Mouse (Mus musculus) myocyte (in vitro differentiated cells): ENCODE data around the gene Ccdc92. TPM values are rescaled to one million over a fixed set of nuclear protein-coding genes. Genes with fewer than 3 reads are reported as not detected.

Source experiments
- H3K27me3 ChIP-seq: one replicate; pipeline ENCODE4 v1.6.1; 2011; ENCODE audit not compliant: control insufficient read depth, insufficient read depth, insufficient read length
- H3K36me3 ChIP-seq: one replicate; pipeline ENCODE4 v1.6.1; 2011; ENCODE audit not compliant: control insufficient read depth, insufficient read depth
- H3K4me2 ChIP-seq: one replicate; pipeline ENCODE4 v1.6.1; 2011; ENCODE audit warnings: low read depth, control low read depth
- H3K4me3 ChIP-seq: one replicate; pipeline ENCODE4 v1.5.1; 2011; ENCODE audit warnings: mild to moderate bottlenecking, control low read depth, moderate library complexity
- H3K79me2 ChIP-seq: one replicate; pipeline ENCODE4 v1.6.1; 2011; ENCODE audit not compliant: control insufficient read depth, insufficient read depth
- H3ac ChIP-seq: one replicate; pipeline ENCODE4 v1.6.1; 2011; ENCODE audit not compliant: control insufficient read depth, insufficient read length
- CEBPB ChIP-seq: IDR thresholded peaks from 2 replicates; pipeline ENCODE4 v1.6.1; 2011; ENCODE audit warnings: mild to moderate bottlenecking, moderate library complexity; ENCODE audit not compliant: poor library complexity, insufficient read depth, severe bottlenecking
- E2F4 ChIP-seq: IDR thresholded peaks from one replicate; pipeline ENCODE4 v1.6.1; 2011; ENCODE audit warnings: mild to moderate bottlenecking, control low read depth, moderate library complexity; ENCODE audit not compliant: insufficient read depth
- MAX ChIP-seq: IDR thresholded peaks from one replicate; pipeline ENCODE4 v1.6.1; 2011; ENCODE audit warnings: low read depth, mild to moderate bottlenecking, control low read depth
- MYOD1 ChIP-seq, 3 experiments: IDR thresholded peaks; one replicate each; pipeline ENCODE4 v1.6.1; 2011; ENCODE audit warnings: control low read depth in 2 of 3, low read depth in 2 of 3, mild to moderate bottlenecking in 2 of 3, moderate library complexity in 1 of 3; ENCODE audit not compliant: insufficient read length in 2 of 3, control insufficient read depth in 1 of 3
- MYOG ChIP-seq, 3 experiments: IDR thresholded peaks; one replicate each; pipeline ENCODE4 v1.6.1; 2011; ENCODE audit warnings: control low read depth in 2 of 3, low read depth in 2 of 3, mild to moderate bottlenecking in 2 of 3; ENCODE audit not compliant: insufficient read length in 2 of 3, control insufficient read depth in 1 of 3, insufficient read depth in 1 of 3
- POLR2A ChIP-seq: IDR thresholded peaks from one replicate; pipeline ENCODE4 v1.6.1; 2011; ENCODE audit warnings: low read depth, mild to moderate bottlenecking, control low read depth, moderate library complexity; ENCODE audit not compliant: insufficient read length
- POLR2AphosphoS2 ChIP-seq: IDR thresholded peaks from one replicate; pipeline ENCODE4 v1.6.1; 2011; ENCODE audit warnings: low read depth, control low read depth; ENCODE audit not compliant: insufficient read length
- REST ChIP-seq: IDR thresholded peaks from one replicate; pipeline ENCODE4 v1.6.1; 2011; ENCODE audit warnings: mild to moderate bottlenecking, control low read depth, moderate library complexity; ENCODE audit not compliant: insufficient read depth, insufficient read length
- SRF ChIP-seq: IDR thresholded peaks from one replicate; pipeline ENCODE4 v1.6.1; 2011; ENCODE audit warnings: low read depth; ENCODE audit not compliant: control insufficient read depth, insufficient read length
- TCF12 ChIP-seq: IDR thresholded peaks from one replicate; pipeline ENCODE4 v1.6.1; 2011; ENCODE audit warnings: mild to moderate bottlenecking, control low read depth; ENCODE audit not compliant: poor library complexity, insufficient read depth, severe bottlenecking
- TCF3 ChIP-seq: IDR thresholded peaks from one replicate; pipeline ENCODE4 v1.6.1; 2011; ENCODE audit warnings: low read depth, control low read depth; ENCODE audit not compliant: insufficient read length
- USF1 ChIP-seq: IDR thresholded peaks from one replicate; pipeline ENCODE4 v1.6.1; 2011; ENCODE audit warnings: low read depth, mild to moderate bottlenecking, control low read depth, moderate library complexity
- polyA plus RNA-seq: library from polyadenylated mRNA; unstranded; fragments of >200 nt; fragmentation: generic; extraction: Trizol; gene quantifications from one replicate; pipeline ENCODE4 v1.2.1, GENCODE M21; 2012; ENCODE audit warnings: missing spikeins

Ccdc92 gene
- polyA plus RNA-seq, 1 experiment, result 6.2 TPM

DNA sequence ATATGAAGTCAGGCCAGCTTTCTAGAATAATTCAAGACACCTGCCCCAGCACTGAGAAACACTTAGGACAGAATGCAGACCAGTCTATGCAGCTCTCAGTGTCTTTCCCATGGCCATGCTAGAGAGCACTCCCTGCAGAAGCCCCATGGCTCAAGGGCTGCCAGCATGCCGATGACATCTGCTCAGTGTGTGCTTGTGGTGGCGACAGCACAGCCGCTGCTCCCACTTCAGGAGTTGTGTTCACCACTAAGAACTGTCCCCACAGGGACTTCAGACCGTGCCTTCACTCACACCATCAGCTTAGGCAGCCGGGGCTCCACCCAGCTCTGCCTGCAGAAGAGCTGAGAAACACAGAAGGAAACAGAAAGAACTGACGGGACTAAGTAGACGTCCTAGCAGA lies 22.0 kb downstream of the Ccdc92 start:
- no peaks in the 10 kb centered on the region for H3K79me2 ChIP-seq
- H3ac ChIP-seq, result no peak overlapping the region
- no peak for TF ChIP-seq USF1
- TF ChIP-seq REST, result no peak
- TF ChIP-seq MAX, result no peak
- TF ChIP-seq POLR2A, result no peak
- TF ChIP-seq SRF, result no peak
- no peak for TF ChIP-seq MYOD1 (IDR thresholded peaks at IDR 0.05; ENCODE audit: control insufficient read depth in 1 of 3, insufficient read length in 2 of 3, low read depth in 2 of 3)
- no peak for TF ChIP-seq E2F4
- TF ChIP-seq MYOG (IDR thresholded peaks at IDR 0.05; ENCODE audit: control insufficient read depth in 1 of 3, insufficient read depth in 1 of 3, insufficient read length in 2 of 3, low read depth in 2 of 3), result no peak
- TF ChIP-seq TCF3, result no peak
- no peak for TF ChIP-seq TCF12
- no peak for TF ChIP-seq POLR2AphosphoS2
- TF ChIP-seq CEBPB, result no peak
- no peak overlapping the region for H3K4me2 ChIP-seq
- H3K27me3 ChIP-seq, result no peaks in the 10 kb centered on the region
- no peak overlapping the region for H3K4me3 ChIP-seq
- H3K36me3 ChIP-seq, result no peaks in the 10 kb centered on the region

DNA sequence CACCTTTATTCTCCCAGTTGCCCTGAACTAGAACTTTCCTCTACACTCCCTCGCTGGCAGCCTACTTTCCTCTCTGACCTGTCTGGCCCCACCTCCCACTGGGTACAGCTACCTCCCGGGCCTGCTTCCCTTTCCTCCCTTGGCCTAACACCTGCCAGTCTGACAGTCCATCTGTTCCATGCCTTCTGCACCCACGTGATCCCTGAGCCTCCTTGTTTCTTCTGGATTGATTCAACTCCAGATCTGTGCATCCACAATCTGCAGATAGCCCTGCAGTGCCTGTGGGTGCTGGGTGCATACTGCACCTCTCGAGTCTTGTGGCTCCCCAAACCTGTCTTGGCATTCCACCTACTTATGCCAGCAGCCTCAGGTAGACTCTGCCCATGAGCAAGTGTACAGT lies 25.6 kb downstream of the Ccdc92 start:
- TF ChIP-seq MYOG (IDR thresholded peaks at IDR 0.05; ENCODE audit: control insufficient read depth in 1 of 3, insufficient read depth in 1 of 3, insufficient read length in 2 of 3, low read depth in 2 of 3) (no peak), REST (no peak), MYOD1 (IDR thresholded peaks at IDR 0.05; ENCODE audit: control insufficient read depth in 1 of 3, insufficient read length in 2 of 3, low read depth in 2 of 3) (no peak), TCF3 (no peak), CEBPB (no peak), POLR2AphosphoS2 (no peak)
- Histone ChIP-seq H3K4me2 (no peak overlapping the region), H3K4me3 (no peak overlapping the region), H3K36me3 (no peaks in the 10 kb centered on the region), H3ac (no peak overlapping the region), H3K79me2 (no peaks in the 10 kb centered on the region), H3K27me3 (no peaks in the 10 kb centered on the region)

DNA sequence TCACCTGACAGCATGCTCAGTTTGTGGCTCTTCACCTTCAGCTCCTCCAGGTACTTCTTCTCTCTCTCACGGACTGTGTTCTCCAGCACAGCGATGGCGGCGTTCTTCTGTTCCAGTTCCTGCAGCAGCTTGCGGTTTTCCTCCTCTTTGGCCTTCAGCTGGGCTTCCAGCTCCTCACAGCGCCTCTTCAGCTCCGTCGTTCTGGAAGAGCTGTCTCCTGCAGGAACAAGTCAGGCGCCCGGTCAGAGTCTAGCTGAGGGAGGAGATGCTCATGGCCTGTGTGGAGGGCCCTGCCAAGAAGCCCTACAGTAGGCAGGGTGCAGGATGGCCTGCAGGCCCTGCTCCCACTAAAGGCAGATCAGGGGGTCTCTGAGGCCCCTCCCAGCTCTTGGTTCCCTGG lies 26.1 kb downstream of the Ccdc92 start:
- no peaks in the 10 kb centered on the region for H3K36me3 ChIP-seq
- no peaks in the 10 kb centered on the region for H3K79me2 ChIP-seq
- no peak overlapping the region for H3K4me3 ChIP-seq
- H3K27me3 ChIP-seq, result no peaks in the 10 kb centered on the region
- no peak overlapping the region for H3ac ChIP-seq
- TF ChIP-seq SRF (no peak), E2F4 (no peak), TCF3 (no peak), TCF12 (no peak), POLR2AphosphoS2 (no peak), USF1 (no peak)
- H3K4me2 ChIP-seq, result no peak overlapping the region

DNA sequence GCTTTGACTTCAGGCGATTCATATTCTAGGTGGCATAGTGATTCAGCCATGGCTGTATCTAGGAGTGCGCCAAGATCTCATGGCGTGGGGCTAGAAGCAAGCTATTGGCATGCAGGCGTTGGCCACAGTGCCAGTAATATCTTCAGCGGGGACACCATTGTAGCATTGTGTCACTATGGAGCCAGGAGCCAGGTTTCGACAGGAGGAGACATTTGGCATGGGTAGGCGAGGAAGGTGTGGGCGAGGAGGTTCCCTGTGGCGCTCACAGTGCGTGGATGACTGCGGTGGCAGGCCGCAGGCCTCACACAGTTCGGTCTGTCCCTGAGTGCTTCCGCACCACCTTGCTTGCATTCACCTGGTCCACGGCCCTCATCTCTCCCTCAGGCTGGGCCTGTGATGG lies 27.0 kb downstream of the Ccdc92 start:
- Histone ChIP-seq H3K4me3 (no peak overlapping the region), H3K27me3 (peaks cover 7% of the 10 kb centered on the region), H3ac (no peak overlapping the region)

DNA sequence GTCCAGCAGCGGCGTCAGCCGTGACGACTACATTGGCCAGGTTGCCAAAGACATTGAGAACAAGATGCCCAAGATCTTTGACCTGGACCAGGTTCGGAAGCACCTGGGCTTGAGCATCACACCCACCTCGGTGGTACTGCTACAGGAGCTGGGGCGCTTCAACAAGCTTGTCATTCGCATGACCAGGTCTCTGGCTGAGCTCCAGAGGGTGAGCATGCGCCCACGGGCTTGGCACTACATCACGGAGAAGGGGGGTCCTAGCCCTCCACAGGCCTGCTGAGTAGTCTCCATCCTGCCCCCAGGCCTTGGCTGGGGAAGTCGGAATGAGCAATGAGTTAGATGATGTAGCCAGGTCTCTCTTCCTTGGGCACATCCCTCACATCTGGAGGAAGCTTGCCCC lies 31.9 kb downstream of the Ccdc92 start:
- Histone ChIP-seq H3ac (no peak overlapping the region), H3K36me3 (no peaks in the 10 kb centered on the region), H3K27me3 (peaks cover 36% of the 10 kb centered on the region), H3K4me3 (no peak overlapping the region), H3K4me2 (no peak overlapping the region), H3K79me2 (no peaks in the 10 kb centered on the region)
- TF ChIP-seq REST, result no peak
- no peak for TF ChIP-seq SRF
- TF ChIP-seq CEBPB, result no peak
- no peak for TF ChIP-seq MAX
- no peak for TF ChIP-seq MYOD1 (IDR thresholded peaks at IDR 0.05; ENCODE audit: control insufficient read depth in 1 of 3, insufficient read length in 2 of 3, low read depth in 2 of 3)
- TF ChIP-seq TCF3, result no peak
- TF ChIP-seq TCF12, result no peak
- no peak for TF ChIP-seq POLR2AphosphoS2
- TF ChIP-seq E2F4, result no peak
- no peak for TF ChIP-seq MYOG (IDR thresholded peaks at IDR 0.05; ENCODE audit: control insufficient read depth in 1 of 3, insufficient read depth in 1 of 3, insufficient read length in 2 of 3, low read depth in 2 of 3)
- no peak for TF ChIP-seq USF1
- TF ChIP-seq POLR2A, result no peak

More for the DNA sequence above, 27.0 kb downstream of the Ccdc92 start:
- TF ChIP-seq MYOD1 (IDR thresholded peaks at IDR 0.05; ENCODE audit: control insufficient read depth in 1 of 3, insufficient read length in 2 of 3, low read depth in 2 of 3) (no peak), MYOG (IDR thresholded peaks at IDR 0.05; ENCODE audit: control insufficient read depth in 1 of 3, insufficient read depth in 1 of 3, insufficient read length in 2 of 3, low read depth in 2 of 3) (no peak), E2F4 (no peak), CEBPB (no peak), USF1 (no peak), SRF (no peak)
- no peaks in the 10 kb centered on the region for H3K36me3 ChIP-seq
- H3K4me2 ChIP-seq, result no peak overlapping the region
- H3K79me2 ChIP-seq, result no peaks in the 10 kb centered on the region
